Mouse (Mus musculus): Measurements from ENCODE around the gene Myo18b.

The Myo18b gene

DNA sequence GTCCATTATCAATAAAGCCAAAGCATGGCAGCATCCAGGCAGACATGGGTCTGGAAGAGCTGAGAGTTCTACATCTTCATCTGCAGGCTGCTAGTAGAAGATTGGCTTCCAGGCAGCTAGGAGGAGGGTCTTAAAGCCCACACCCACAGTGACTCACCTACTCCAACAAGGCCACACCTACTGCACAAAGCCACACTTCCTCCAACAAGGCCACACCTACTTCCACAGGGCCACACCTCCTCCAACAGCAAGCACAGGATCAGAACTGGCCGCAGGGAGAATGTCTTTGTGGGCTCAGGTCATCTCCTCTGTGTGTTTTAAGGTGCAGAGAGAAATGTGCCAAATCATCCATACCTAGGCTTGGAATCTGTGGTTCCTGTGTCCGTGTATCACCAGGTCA, 224.2 kb downstream of the Myo18b start:
- no peak for DNase-seq (ENCODE audit: low spot score)

DNA sequence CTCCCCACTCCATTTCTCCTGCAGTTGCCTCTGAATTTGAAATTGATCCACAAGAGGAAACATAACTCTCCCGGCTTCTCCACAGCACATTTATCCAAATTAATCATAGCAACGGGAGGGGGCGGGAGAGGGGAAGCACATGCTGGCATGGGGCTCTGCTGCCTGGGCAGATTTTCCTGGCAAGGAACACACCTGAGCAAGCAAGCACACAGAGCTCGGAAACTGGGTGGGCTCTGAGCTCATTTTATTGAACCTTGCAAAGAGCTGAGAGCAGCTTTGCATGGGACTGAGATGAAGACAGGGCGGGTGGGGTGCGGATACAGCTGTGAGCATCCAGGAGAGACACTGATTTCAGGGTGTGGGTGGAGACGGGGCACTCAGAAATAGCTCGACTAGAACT, 229.0 kb downstream of the Myo18b start:
- no peak for DNase-seq (ENCODE audit: low spot score)

DNA sequence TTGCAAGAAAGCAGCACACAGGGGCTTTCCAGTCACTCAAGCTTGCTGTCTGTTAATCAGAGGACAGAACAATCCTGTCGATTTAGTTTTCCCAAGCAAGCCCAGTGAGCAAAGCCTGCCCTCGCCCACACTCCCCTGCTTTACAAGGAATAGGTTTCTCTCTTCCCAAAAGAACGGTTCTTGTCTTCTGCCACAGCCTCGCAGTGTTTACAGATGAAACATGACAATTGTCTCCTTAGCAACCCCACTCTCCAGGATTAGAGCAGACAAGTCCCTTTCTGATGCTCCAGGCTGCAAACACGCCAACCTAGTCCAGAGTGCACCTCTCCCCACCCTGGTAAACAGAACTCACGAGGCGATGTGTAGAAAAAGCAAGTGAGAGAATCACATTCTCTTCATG, 230.5 kb downstream of the Myo18b start:
- no peak for DNase-seq (ENCODE audit: low spot score)

DNA sequence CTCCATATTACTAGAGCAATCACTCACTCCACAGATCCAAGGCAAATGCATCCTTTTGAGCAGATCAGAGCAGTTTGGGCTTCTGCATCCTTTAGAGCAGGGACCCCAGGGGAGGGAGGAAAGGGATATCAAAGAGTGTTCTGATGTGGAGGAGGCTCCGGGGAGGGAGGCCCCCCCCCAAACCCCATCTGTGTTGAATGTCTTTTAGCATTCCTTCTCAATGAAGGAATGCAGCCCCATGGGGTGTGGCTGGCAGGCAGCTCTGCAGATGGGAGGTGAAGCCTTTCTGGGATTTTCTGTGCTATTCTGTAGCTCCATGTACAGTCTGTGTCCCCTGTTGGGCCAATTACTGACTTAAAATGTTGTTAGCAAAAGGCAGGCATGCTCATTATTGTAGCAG, 232.5 kb downstream of the Myo18b start:
- no peak for DNase-seq (ENCODE audit: low spot score)

DNA sequence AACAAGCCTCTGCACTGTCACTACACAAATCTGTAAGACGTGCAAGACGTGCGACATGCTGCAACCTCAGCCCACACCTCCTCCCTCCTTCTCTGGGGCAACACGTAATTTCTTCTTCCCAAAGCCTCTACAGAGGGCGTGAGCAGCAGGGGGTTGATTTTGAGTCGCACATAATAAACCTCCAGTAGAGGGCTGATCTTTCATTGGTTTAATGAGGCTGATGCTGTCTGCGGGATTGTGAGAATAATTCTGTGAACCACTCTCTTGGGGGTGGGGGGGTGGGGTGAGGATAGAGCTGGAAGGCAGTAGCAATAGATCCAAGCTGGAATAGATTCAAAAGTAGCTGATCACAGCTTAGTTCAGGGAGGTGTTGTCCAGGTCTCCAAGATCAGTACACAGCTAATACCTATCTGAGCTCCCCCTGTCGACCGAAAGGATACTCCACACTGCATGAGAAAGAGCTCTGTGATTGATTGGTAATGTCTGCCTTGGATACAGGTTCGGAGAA, 235.2 kb downstream of the Myo18b start:
- DNase-seq (ENCODE audit: low spot score): no peak

DNA sequence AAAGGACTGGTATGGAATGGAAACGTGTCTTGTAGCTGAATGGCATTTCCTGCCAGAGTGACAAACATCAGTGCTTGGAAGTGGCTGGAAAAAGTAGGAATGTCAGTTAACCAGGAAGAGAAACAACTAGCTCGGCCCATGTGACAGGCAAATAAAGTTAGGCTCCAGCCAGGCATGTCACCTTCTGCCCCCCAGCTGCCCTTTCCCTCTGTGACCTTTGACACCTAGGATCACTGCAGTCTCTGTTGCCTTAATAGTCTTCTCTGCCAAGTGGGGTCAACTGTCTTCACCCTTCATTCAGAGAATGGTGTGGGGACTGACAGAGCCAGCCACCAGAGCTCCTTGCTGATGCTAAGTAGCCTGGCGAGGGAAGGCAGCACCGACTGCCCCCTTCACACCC, 236.9 kb downstream of the Myo18b start:
- no peak for DNase-seq (ENCODE audit: low spot score)

DNA sequence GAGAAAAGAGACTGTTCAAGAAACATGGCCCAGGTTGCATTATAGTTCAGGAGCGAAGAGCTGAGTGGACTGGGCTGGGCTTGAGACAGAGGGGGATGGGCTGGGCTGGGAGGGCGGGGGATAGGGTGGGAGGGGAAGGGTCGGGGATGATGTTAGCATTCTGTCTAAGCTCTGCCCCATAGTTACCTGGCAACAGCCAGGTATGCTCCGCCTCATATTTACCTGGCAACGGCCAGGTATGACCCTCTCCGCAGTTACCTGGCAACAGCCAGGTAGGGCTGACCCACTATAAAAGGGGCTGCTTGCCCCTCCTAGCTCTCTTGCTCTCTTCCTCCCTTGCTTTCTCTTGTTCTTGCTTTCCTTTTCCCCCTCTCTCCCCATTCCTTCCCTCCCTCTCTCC, 239.4 kb downstream of the Myo18b start:
- no peak for DNase-seq (ENCODE audit: low spot score)

DNA sequence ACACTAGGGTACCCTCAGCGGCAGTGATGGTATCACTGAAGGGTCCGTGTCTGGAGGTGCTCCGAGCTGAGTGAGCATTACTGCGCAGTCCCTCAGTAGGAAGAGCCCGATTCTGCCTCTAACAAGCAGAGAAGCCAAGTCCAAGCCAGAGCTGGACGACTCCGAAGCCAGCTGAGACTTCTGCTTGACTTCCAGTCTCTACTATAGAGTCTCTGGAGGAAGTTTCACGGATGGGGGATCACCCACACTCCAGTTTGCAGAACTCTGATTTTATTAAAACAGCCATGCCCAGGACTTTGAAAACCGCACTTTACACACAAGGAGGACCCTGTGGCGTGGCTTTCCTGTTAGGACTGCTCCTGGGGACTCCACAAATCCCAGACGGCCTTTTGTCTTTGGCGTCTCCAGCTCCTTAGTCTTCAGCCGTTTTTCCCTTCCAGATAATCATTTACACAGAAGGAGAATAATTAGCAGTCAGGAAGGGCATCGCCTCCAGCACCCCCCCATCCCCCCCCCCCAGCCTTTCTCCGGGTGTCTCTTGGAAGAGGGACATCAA, 240.1 kb downstream of the Myo18b start:
- DNase-seq (ENCODE audit: low spot score): no peak

DNA sequence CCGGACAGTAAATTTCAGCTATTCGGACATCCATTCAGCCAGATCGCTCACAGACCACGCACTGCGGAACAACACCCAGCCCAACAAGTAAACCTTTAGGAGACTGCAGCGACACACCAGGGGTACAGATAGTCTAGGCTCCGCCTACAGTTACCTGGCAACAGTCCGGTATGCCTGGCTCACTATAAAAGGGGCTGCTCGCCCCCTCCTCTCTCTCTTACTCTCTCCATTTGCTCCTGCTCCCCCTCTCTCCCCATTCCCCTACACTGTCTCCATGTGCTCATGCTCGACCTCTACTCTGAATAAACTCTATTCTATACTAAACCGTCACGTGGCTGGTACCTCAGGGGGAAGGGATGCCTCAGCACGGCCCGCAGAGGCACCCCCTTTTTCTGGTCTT, 240.6 kb downstream of the Myo18b start:
- no peak for DNase-seq (ENCODE audit: low spot score)

DNA sequence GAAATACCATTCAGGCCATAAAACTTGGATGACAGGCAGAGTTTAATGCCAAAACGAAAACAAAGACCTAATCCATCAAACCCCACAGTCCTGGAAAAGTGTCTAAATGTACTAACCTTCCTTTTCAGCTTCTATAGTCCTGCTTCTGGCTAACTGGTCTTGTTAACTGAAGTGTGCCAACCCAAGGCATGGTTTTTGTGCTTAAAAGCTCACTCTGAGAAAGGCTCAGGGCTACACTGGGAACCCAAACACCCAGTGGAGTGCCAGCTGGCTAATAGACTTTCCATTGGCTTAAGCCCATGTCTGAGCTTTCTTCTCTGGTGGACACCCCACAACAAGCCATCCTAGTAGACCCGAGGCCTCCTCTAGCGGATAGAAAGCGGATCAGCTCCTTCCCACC, 244.1 kb downstream of the Myo18b start:
- DNase-seq (ENCODE audit: low spot score): no peak

DNA sequence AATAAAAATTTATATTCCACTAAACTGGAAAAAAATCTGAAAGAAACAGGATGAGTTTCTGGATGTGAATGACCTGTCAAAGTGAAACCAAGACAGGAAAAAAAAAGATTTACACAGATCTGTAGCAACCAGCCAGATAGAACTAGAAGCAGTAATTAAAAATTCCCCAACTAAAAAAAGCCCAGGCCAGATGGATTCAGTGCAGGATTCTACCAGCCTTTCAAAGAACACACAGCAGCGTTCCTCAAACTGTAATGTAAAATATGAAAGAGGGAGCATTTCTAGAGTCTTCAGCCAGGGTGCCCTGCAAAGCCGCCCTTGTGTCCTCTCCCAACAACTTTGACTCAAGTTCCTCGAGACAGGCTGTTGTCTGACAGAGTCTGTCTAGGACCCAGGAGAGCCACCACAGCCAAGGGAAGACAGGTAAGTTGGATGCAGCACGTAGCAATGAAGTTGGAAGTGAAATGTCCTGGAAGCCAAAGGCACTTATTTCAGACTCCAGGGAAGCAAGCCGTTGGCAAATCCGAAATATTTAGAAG, 246.9 kb downstream of the Myo18b start:
- no peak for DNase-seq (ENCODE audit: low spot score)

DNA sequence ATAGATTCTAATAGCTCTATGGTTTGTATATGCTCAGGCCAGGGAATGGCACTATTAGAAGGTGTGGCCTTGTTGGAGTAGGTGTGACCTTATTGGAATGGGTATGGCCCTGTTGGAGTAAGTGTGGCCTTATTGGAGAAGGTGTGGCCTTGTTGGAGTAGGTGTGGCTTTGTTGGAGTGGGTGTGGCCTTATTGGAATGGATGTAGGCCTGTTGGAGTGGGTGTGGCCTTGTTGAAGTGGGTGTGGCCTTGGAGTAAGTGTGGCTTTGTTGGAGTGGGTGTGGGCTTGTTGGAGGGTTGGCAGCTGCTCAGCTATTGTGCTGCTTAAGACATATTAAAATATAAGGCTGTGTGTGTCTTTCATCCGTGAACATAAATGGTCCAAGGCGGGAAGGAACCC, 249.3 kb downstream of the Myo18b start:
- DNase-seq (ENCODE audit: low spot score): no peak

DNA sequence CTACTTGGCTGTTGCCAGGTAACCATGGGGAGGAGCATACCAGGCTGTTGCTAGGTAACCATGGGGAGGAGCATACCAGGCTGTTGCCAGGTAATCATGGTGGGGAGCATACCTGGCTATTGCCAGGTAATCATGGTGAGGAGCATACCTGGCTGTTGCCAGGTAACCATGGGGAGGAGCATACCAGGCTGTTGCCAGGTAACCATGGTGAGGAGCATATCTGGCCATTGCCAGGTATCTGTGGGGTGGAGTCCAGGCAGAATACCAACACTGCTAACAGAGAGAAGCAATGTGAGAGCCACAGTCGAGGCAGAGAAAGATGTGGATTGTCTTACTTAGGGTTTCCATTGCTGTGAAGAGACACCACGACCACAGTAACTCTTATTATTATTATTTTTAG, 250.6 kb downstream of the Myo18b start:
- no peak for DNase-seq (ENCODE audit: low spot score)

DNA sequence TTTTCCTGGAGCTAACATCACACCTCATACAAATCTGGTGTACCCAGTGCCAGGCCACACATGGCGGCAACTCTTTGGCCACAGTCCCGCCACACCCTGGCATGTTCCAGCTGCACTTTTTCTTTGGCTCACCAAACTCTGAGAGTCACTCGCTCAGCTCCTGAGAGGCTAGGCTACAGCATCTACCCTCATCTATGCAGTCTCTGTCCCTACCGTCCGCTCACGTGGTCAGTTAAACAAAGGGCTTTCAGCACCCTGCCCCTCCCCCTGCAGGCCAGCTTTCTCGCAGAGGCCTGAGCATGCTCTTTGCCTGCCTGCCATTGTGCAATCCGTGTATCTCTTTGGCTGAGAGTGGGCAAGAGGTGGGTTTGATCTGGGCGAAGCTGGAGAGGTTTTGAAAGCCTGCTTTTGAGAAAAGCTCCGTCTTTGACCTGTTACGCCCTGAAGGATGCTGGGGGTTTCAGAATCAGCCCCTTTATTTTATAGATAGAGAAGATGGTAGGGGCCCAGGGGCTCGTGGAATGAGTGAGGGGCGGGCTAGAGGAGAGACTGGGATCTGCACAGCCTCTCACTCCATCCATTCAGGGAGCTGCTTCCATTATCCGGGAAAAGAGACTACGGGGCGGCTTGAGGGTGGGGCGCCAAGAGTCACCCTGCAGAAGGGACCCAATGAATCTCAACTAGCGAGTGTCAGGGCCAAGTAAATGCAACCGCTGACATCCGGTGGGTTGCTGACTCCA, 252.5 kb downstream of the Myo18b start:
- no peak for DNase-seq (ENCODE audit: low spot score)

DNA sequence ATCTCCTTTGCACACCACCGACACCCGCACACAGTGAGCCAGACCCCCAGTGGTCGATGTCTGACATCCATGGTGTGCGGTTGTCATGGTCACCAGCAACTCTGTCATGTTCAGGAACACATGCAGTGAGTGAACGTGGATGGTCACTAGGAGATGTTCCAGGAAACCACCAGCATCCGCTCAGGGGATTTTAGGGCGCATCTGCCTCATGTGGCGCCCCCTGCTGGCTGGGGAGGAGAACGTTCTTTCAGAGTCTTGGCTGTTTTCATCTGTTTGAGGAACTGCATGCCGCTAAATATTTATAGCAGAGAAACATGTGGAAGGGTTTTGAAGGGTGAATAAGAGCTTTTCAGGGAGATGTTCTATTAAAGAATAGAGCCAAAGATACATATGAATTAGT, 253.4 kb downstream of the Myo18b start:
- no peak for DNase-seq (ENCODE audit: low spot score)

DNA sequence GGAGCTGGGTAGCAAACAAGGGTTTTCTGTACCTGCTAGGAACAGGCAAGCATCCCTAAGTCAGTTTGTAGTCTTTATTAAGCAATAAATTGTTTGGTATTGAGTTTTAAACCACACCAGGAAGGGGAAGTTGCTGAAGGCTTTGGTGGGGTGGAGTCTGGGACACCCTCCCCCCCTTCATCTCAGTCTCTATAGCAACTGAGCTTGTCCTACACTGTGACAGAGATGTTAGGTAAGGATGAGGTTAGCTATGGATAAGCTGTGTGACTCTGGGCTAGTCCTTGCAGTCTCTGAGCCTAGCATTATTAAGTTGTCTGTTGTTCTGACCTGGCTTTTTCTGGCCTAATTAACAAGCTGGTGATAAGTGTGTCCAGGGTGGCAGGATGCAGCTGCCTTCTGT, 254.4 kb downstream of the Myo18b start:
- DNase-seq (ENCODE audit: low spot score): no peak

DNA sequence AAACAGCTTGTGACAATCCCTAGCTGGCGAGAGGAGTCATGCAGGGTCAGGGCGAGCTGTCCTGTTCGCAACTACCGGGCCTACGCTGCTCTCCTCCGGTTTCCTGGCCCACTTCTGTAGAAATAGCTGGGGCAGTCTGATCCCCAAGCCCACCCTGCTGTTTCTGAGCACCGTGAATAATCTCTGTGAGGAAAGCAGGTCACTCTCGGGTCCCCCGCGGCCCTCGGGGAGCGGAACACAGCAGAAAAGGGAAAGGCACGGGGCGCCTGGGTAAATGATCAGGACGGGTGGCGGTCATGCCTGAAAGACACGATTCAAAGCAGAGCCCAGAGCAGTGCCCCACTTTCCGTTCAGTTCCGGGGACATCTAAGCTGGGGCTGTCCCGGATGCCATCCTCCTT, 255.0 kb downstream of the Myo18b start:
- no peak for DNase-seq (ENCODE audit: low spot score)

DNA sequence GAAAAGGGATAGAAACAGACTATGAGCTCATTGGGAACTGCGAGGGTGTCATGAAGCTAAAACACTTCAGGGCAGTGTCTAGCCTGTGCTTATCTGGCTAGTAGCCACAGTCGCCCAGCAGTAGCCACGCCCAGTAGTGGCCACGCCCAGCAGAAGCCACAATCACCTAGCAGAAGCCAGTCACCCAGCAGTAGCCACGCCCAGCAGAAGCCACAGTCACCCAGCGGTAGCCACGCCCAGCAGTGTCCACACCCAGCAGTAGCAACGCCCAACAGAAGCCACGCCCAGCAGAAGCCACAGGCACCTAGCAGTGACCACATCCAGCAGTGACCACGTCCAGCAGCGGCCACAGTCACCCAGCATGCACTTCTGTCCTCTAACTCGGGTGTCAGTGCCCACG, 255.5 kb downstream of the Myo18b start:
- no peak for DNase-seq (ENCODE audit: low spot score)
